Mouse (Mus musculus): ENCODE results near the gene Eef1akmt1.

DNA sequence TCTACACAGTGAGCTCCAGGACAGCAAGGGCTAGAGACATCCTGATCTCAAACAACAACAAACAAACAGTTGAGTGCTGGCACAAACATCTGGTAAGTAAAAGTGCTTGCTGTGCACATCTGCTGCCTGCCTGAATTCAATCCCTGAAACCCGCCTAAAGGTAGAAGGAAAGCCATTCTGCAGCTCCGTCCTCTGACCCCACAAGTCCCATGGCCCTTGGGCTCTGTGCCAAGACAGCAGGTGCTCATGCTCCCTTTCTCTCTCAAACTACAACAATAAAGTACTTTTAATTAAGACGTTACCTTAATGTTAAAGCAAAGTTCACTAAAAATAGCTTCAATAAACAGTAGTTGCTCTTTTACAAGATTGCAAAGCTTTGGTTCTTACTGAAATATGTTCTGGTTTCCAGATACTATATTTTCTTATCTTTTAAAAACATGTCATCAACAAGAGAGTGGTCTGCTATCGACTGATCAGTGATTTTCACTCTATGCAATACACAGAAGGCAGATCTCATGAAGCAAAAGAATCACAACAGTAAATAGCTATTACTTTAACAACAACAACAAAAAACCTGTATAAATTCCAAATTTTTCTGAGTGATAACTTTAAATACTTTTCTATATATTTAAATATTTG is 49.3 kb upstream of the Eef1akmt1 start:
- no peak for TF ChIP-seq CTCF (IDR thresholded peaks at IDR 0.05; ENCODE audit: borderline replicate concordance, extremely low read depth, insufficient read depth, insufficient read length)
- TF ChIP-seq POLR2A (IDR thresholded peaks at IDR 0.05; ENCODE audit: borderline replicate concordance, extremely low read depth, insufficient read depth, insufficient read length, poor library complexity, severe bottlenecking): no peak

All from brain, embryonic 14.5 days (tissue).